Mouse (Mus musculus): ENCODE measurements at regions not wholly inside any gene's neighbourhood (a gene's known extent, or its start where the extent isn't known, plus 50 kb on each side); places are given as distances from the start of the nearest gene placed in this dataset.

DNA sequence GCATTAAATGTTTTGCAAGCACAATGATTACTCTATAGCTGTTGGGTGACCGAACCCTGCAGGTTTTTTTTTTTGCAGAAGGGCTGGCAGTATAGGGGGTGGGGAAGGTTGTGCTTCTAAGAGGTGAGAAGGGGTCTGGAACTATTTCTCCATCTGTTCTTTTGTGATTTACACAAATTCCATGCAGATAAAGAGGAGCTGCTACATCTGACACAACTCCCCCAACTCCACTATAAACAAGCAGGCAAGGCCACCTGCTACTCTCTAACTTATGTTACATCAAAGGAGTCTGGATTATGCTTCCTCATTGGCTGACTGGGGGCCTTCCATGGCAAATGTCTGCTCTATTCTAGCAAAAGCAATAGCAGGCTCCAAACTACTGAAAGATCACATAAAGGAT is 299.2 kb upstream of the Flrt2 start:
- H3K4me1 ChIP-seq, result no peaks in the 10 kb centered on the region
- 51% methylated on average over 1 of the region's 1 CpGs for WGBS
- no peaks in the 10 kb centered on the region for H3K27me3 ChIP-seq
- no peak overlapping the region for H3K9ac ChIP-seq
- H3K27ac ChIP-seq, result no peak overlapping the region
- H3K9me3 ChIP-seq, result no peaks in the 10 kb centered on the region
- no peak overlapping the region for H3K4me2 ChIP-seq (replicated peaks)
- no peak for ATAC-seq (ENCODE audit: insufficient number of reproducible peaks, insufficient read depth, low FRiP score, low TSS enrichment)
- H3K4me3 ChIP-seq, result no peak overlapping the region
- H3K36me3 ChIP-seq, result no peaks in the 10 kb centered on the region

DNA sequence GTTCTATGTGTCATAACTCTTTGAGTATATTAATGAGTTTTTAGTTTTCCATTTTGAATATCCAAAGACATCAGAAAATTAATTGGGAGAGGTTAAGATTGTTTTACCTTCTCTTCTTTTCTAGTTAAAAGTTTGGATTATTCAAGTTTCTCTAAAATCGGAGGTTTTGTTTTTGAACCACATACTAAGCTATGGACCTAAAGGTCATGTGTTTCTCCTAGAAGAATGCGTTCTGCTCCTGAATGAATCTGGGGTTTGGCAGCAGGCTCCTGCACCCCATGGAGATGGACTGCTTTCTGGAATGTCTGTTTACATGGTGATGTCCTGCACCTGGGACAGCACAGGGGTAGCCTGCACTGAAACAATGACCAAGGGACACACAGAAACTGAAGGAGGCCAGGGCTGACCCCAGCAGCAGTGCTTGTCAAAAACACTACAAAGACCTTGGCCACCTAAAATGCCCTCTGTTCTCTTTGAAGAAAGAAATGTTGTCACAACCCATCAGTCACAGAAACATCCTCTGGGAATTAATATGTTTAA is 297.0 kb upstream of the Flrt2 start:
- no peaks in the 10 kb centered on the region for H3K36me3 ChIP-seq
- H3K27me3 ChIP-seq, result no peaks in the 10 kb centered on the region
- H3K9ac ChIP-seq, result no peak overlapping the region
- WGBS, result 83% methylated on average over 2 of the region's 2 CpGs
- ATAC-seq (ENCODE audit: insufficient number of reproducible peaks, insufficient read depth, low FRiP score, low TSS enrichment), result no peak
- H3K9me3 ChIP-seq, result no peaks in the 10 kb centered on the region
- H3K27ac ChIP-seq, result no peak overlapping the region
- no peak overlapping the region for H3K4me3 ChIP-seq
- no peaks in the 10 kb centered on the region for H3K4me1 ChIP-seq
- no peak overlapping the region for H3K4me2 ChIP-seq (replicated peaks)

DNA sequence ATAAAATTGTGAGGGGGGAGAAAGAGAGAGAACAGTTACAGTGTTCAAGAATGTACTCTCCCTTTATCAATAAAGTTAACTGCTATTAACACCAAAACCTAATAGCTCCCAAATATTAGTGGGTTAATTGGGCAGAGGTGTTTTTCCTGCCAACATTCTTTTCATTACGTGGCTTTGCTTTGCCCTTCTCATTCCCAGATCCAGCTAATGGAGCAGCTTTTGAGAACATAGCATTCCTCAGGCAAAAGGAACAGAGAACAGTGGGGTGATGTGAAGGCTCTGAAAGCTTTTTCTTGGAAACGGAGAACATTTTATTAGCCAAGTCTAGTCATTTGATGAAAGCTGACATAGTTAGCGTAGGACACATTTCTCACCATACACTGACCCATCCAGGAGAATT is 271.2 kb upstream of the Flrt2 start:
- no peak overlapping the region for H3K9ac ChIP-seq
- H3K9me3 ChIP-seq, result no peaks in the 10 kb centered on the region
- no peaks in the 10 kb centered on the region for H3K4me1 ChIP-seq
- H3K4me3 ChIP-seq, result no peak overlapping the region
- WGBS, result 84% methylated on average over 3 of the region's 3 CpGs
- no peak for ATAC-seq (ENCODE audit: insufficient number of reproducible peaks, insufficient read depth, low FRiP score, low TSS enrichment)
- H3K27me3 ChIP-seq, result no peaks in the 10 kb centered on the region
- no peak overlapping the region for H3K4me2 ChIP-seq (replicated peaks)
- no peaks in the 10 kb centered on the region for H3K36me3 ChIP-seq
- H3K27ac ChIP-seq, result no peak overlapping the region

DNA sequence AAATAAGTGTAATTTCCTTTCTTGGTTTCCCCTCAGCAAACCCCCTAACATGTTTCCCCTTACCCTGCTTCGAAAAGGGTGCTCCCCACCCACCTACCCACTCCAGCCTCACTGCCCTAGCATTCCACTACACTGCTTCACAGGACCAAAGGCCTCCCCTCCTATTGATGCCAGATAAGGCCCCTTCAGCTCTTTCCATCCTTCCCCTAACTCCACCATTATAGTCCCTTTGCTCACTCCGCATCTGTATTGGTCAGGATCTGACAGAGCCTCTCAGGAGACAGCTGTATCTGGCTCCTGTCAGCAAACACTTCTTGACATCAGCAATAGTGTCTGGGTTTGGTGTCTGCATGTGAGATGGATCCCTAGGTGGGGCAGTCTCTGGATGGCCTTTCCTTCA is 267.3 kb upstream of the Flrt2 start:
- ATAC-seq (ENCODE audit: insufficient number of reproducible peaks, insufficient read depth, low FRiP score, low TSS enrichment), result no peak
- H3K27me3 ChIP-seq, result no peaks in the 10 kb centered on the region
- H3K9ac ChIP-seq, result no peak overlapping the region
- no peak overlapping the region for H3K4me2 ChIP-seq (replicated peaks)
- H3K4me1 ChIP-seq, result no peaks in the 10 kb centered on the region
- WGBS, result 77% methylated on average over 2 of the region's 2 CpGs
- no peaks in the 10 kb centered on the region for H3K9me3 ChIP-seq
- no peaks in the 10 kb centered on the region for H3K36me3 ChIP-seq
- no peak overlapping the region for H3K4me3 ChIP-seq
- no peak overlapping the region for H3K27ac ChIP-seq

DNA sequence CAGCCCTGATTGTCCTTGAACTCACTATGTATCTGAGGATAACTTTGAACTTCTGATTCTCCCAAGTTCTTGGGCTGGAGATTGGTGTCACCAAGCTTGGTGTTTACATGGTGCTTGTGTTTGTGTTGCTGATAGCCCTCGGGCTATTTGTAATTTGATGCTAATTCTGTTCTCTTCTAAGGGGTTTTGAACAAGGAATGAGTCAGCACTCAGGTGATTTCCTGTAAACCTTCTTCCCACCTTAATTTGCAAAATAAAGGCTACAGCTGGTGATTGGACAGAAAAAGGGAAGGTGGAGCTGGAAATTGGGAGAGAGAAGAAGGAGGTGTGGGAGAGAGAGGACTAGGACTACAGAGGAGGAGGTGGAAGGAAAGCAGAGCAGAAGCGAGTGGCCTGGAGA is 254.8 kb upstream of the Flrt2 start:
- Histone ChIP-seq H3K4me1 (no peaks in the 10 kb centered on the region), H3K27me3 (no peaks in the 10 kb centered on the region), H3K9me3 (no peaks in the 10 kb centered on the region), H3K36me3 (no peaks in the 10 kb centered on the region), H3K4me2 (replicated peaks) (no peak overlapping the region), H3K4me3 (no peak overlapping the region), H3K27ac (no peak overlapping the region), H3K9ac (no peak overlapping the region)
- 63% methylated on average over 2 of the region's 2 CpGs for WGBS
- no peak for ATAC-seq (ENCODE audit: insufficient number of reproducible peaks, insufficient read depth, low FRiP score, low TSS enrichment)

DNA sequence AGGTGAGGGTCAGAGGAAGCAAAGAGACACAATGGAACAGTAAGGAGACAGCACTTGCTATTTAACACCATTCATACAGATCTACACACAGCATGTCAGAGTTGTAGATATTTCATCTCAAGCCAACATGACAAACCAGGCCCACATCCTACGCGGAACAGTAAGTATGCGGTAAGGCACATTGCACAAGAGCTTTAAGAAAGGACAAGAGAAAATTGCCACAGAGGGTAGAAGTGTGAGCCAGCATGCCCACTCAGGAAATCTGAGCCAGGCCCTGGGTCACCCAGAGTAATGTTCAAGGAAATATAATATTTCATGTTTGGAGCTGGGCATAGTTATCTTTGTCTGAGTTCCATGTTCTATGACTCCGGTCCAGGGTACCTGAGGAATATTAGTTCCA is 234.5 kb upstream of the Flrt2 start:
- no peaks in the 10 kb centered on the region for H3K36me3 ChIP-seq
- no peaks in the 10 kb centered on the region for H3K9me3 ChIP-seq
- H3K4me2 ChIP-seq (replicated peaks), result no peak overlapping the region
- H3K27ac ChIP-seq, result no peak overlapping the region
- H3K27me3 ChIP-seq, result no peaks in the 10 kb centered on the region
- H3K4me1 ChIP-seq, result no peaks in the 10 kb centered on the region
- ATAC-seq (ENCODE audit: insufficient number of reproducible peaks, insufficient read depth, low FRiP score, low TSS enrichment), result no peak
- H3K4me3 ChIP-seq, result no peak overlapping the region
- no peak overlapping the region for H3K9ac ChIP-seq
- WGBS, result 91% methylated on average over 4 of the region's 4 CpGs

DNA sequence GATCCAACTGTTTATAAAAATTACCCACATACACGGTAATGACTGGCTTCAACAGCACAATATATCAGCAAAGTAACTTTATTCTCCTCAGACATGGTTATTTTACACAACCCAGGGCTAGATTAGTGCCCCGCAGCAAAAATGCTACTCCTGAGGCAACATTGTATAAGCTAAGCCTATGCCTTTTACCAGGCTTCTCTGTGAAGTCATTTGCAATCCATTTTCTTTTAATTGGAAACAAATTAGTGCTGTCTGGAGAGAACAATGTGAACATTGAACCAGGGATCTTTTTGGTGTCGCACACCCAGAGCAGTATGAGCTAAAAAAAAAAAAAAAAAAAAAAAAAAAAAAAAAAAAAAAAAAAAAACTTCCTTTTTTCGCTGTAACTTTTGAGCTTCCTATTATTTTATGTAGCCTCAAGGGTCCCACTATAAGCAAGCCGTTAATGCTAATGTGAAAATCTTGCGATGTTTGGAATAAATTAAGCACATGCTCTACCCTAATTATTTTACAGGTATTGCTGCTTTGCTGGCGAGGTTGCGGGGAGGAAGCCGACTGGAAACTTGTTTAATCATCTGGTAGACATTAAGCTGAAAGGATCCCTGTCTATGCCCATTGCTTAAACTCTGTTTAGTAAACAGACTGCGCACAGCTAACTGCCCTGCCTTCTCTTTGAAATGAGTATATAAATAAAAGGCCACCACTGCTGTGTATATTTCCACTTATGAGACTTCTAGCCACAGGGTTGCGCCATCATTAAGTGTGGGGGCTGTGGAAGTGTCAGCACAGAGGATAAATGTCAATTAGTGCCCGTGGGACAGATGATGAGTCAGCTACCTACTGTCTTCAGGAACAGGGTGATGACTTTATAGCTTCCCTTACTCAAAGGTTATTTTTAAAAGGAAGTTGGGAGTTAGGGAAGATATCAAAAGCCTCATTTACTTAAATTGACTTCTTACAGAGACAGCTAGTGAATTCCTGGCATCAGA is 225.2 kb upstream of the Flrt2 start:
- H3K9ac ChIP-seq, result no peak overlapping the region
- H3K4me3 ChIP-seq, result no peak overlapping the region
- ATAC-seq (ENCODE audit: insufficient number of reproducible peaks, insufficient read depth, low FRiP score, low TSS enrichment), result no peak
- no peak overlapping the region for H3K27ac ChIP-seq
- no peaks in the 10 kb centered on the region for H3K9me3 ChIP-seq
- peak overlapping the region; percentile 30 for H3K4me2 ChIP-seq (replicated peaks)
- H3K4me1 ChIP-seq, result peaks cover 4% of the 10 kb centered on the region; the same call in 1 of the 2 replicates
- no peaks in the 10 kb centered on the region for H3K36me3 ChIP-seq
- no peaks in the 10 kb centered on the region for H3K27me3 ChIP-seq
- WGBS, result 14% methylated on average over 12 of the region's 12 CpGs

DNA sequence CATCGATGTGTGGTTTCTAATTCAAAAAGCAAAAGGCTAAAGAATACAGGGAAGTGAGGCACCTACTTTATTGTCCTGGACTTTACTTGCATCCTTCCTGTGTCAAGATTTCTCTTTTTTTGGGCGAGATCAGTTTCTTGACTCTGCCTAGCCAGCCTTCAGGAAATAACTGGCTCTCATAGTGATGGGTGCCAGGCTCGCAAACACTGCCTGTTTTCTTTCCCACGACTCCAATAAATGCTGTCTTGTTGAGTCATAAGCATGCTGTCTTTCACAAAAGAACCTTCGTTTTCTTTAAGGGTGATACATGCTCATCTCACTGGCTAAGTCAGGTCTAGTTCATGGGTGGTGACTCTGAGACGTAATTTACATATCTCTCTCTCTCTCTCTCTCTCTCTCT is 222.1 kb upstream of the Flrt2 start:
- Histone ChIP-seq H3K27ac (no peak overlapping the region), H3K4me1 (peaks cover 4% of the 10 kb centered on the region; the same call in 1 of the 2 replicates), H3K9me3 (no peaks in the 10 kb centered on the region), H3K27me3 (no peaks in the 10 kb centered on the region), H3K36me3 (no peaks in the 10 kb centered on the region), H3K9ac (no peak overlapping the region), H3K4me2 (replicated peaks) (no peak overlapping the region), H3K4me3 (no peak overlapping the region)
- WGBS, result 73% methylated on average over 6 of the region's 6 CpGs
- ATAC-seq (ENCODE audit: insufficient number of reproducible peaks, insufficient read depth, low FRiP score, low TSS enrichment), result no peak

DNA sequence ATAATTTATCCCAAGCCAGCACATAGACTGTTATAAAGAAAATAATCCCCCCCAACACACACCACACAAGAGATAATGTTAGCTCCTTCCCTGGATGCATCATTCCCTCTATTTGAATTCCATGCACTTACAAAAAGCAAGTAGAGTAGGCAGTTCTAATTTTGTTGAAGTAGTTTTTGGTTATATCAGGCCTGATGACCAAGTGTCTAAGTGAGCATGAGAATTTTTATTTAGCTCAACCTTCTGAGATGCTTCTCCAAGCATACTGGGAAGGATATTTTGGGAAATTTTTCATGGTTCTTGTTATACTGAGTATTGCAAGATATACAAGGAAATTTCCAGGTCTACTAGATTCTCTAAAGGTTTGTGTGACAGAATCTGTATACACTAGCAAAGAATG is 205.5 kb upstream of the Flrt2 start:
- Histone ChIP-seq H3K4me1 (0 out of 2 replicates have a peak, but pooled peaks cover 6% of the 10 kb centered on the region), H3K9ac (no peak overlapping the region), H3K27me3 (no peaks in the 10 kb centered on the region), H3K4me2 (replicated peaks) (no peak overlapping the region), H3K27ac (no peak overlapping the region), H3K4me3 (no peak overlapping the region), H3K36me3 (no peaks in the 10 kb centered on the region), H3K9me3 (no peaks in the 10 kb centered on the region)
- ATAC-seq (ENCODE audit: insufficient number of reproducible peaks, insufficient read depth, low FRiP score, low TSS enrichment), result no peak

DNA sequence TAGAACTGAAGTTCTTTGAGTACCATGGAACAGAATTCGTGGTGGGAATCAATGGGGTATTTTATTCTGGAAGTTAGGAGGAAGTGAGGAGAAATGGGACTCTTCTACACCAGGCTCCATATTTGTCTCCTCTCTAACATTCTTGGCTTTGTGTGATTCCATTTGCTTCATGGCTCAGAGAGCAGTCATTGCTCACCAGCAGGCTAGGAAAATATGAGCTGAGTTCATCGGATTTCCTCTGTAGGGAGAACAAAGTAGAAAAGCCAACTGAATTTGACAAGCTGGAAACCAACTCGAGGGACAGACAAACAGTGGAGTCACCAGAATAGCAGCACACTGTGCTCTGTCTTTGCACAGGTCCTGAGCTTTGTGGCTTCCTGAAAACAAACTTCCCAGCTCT is 203.7 kb upstream of the Flrt2 start:
- no peak overlapping the region for H3K4me3 ChIP-seq
- no peaks in the 10 kb centered on the region for H3K27me3 ChIP-seq
- no peak overlapping the region for H3K9ac ChIP-seq
- no peaks in the 10 kb centered on the region for H3K36me3 ChIP-seq
- H3K9me3 ChIP-seq, result no peaks in the 10 kb centered on the region
- no peaks in the 10 kb centered on the region for H3K4me1 ChIP-seq
- no peak for ATAC-seq (ENCODE audit: insufficient number of reproducible peaks, insufficient read depth, low FRiP score, low TSS enrichment)
- H3K4me2 ChIP-seq (replicated peaks), result no peak overlapping the region
- 59% methylated on average over 3 of the region's 3 CpGs for WGBS
- H3K27ac ChIP-seq, result no peak overlapping the region

DNA sequence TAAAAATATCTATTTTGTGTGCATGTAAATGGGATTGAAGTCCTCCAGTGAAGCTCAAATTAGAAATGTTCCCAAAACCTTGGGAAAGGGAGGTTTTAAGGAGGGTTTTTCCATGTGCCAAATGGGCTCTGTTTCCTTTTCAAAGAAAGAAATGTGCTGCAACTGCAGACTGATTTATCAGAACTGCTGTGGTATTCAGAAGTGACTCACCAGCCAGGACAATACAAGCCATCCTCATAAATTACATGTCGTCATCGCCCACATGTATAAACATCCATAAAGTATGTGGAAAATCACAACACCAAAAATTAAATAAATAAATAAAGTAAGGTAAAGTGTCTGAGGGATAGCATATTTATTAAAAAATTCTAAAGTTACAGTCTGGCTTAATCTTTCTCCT is 202.7 kb upstream of the Flrt2 start:
- Histone ChIP-seq H3K27me3 (no peaks in the 10 kb centered on the region), H3K9me3 (no peaks in the 10 kb centered on the region), H3K9ac (no peak overlapping the region), H3K4me3 (no peak overlapping the region), H3K36me3 (no peaks in the 10 kb centered on the region), H3K4me2 (replicated peaks) (no peak overlapping the region), H3K4me1 (no peaks in the 10 kb centered on the region), H3K27ac (no peak overlapping the region)
- WGBS, result 92% methylated on average over 2 of the region's 2 CpGs
- no peak for ATAC-seq (ENCODE audit: insufficient number of reproducible peaks, insufficient read depth, low FRiP score, low TSS enrichment)

DNA sequence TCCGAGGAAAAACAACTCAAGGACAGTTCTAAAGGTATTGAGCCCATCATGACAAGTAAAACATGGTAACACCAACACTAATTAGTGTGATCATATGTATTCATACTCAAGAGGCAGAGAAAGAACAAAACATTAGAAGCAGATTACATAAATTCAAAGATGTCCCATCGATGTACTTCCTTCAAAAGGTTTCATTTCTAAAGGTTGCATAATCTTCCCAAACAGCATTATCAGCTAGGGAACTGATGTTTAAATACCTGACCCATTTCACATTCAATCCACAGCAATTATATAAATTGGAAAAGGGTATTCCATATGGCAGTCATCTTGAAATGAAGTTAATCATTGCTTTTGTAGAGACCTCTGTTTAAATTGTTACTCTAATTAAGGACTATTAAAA is 202.2 kb upstream of the Flrt2 start:
- Histone ChIP-seq H3K9me3 (no peaks in the 10 kb centered on the region), H3K4me2 (replicated peaks) (no peak overlapping the region), H3K4me1 (no peaks in the 10 kb centered on the region), H3K27me3 (no peaks in the 10 kb centered on the region), H3K27ac (no peak overlapping the region), H3K36me3 (no peaks in the 10 kb centered on the region), H3K4me3 (no peak overlapping the region), H3K9ac (no peak overlapping the region)
- no peak for ATAC-seq (ENCODE audit: insufficient number of reproducible peaks, insufficient read depth, low FRiP score, low TSS enrichment)
- 72% methylated on average over 2 of the region's 2 CpGs for WGBS

Data from embryonic facial prominence, embryonic 12.5 days (tissue).